Mouse (Mus musculus): Measurements from ENCODE around the gene Dhx35. TPM values are rescaled to one million over a fixed set of nuclear protein-coding genes. Genes with fewer than 3 reads are reported as not detected.

Gene Dhx35
- polyA plus RNA-seq, 1 experiment: 16.4 TPM

- WGBS: 31% methylated on average over 10 of the region's 10 CpGs
- peaks cover 39% of the 10 kb centered on the region for H3K4me1 ChIP-seq (ENCODE audit: control insufficient read depth, insufficient read depth, insufficient read length, low read length)
- no peaks in the 10 kb centered on the region for H3K27me3 ChIP-seq (ENCODE audit: control insufficient read depth, insufficient read depth, low read length)
- peaks cover 4% of the 10 kb centered on the region for H3K36me3 ChIP-seq (ENCODE audit: control insufficient read depth, insufficient read depth, low read length)
- H3K4me3 ChIP-seq (ENCODE audit: low read depth, low read length): peak overlapping the region; percentile 33
- H3K27ac ChIP-seq (ENCODE audit: insufficient read depth, low read depth, low read length): peak overlapping the region; percentile 97
- TF ChIP-seq CTCF (IDR thresholded peaks at IDR 0.05; ENCODE audit: extremely low read depth, insufficient read length, insufficient replicate concordance, low read depth, low read length): no peak
Observed at GRCm38 (mm10) chr2:158856896-158857499, 62.4 kb downstream of the Dhx35 start.

- Histone ChIP-seq H3K4me1 (ENCODE audit: control insufficient read depth, insufficient read depth, insufficient read length, low read length) (peaks cover 42% of the 10 kb centered on the region), H3K27me3 (ENCODE audit: control insufficient read depth, insufficient read depth, low read length) (no peaks in the 10 kb centered on the region), H3K4me3 (ENCODE audit: low read depth, low read length) (peak overlapping the region; percentile 33), H3K27ac (ENCODE audit: insufficient read depth, low read depth, low read length) (peak overlapping the region; percentile 97), H3K36me3 (ENCODE audit: control insufficient read depth, insufficient read depth, low read length) (peaks cover 4% of the 10 kb centered on the region)
- 22% methylated on average over 15 of the region's 15 CpGs for WGBS
- no peak for TF ChIP-seq CTCF (IDR thresholded peaks at IDR 0.05; ENCODE audit: extremely low read depth, insufficient read length, insufficient replicate concordance, low read depth, low read length)
- TF ChIP-seq POLR2A (IDR thresholded peaks at IDR 0.05; ENCODE audit: low read depth, low read length): peak; percentile 33; the same call in 1 of the 2 replicates
Observed at GRCm38 (mm10) chr2:158857579-158857978, 63.0 kb downstream of the Dhx35 start.

- Histone ChIP-seq H3K27ac (ENCODE audit: insufficient read depth, low read depth, low read length) (no peak overlapping the region), H3K4me3 (ENCODE audit: low read depth, low read length) (no peak overlapping the region), H3K27me3 (ENCODE audit: control insufficient read depth, insufficient read depth, low read length) (no peaks in the 10 kb centered on the region), H3K4me1 (ENCODE audit: control insufficient read depth, insufficient read depth, insufficient read length, low read length) (peaks cover 50% of the 10 kb centered on the region), H3K36me3 (ENCODE audit: control insufficient read depth, insufficient read depth, low read length) (no peaks in the 10 kb centered on the region)
- no peak for TF ChIP-seq CTCF (IDR thresholded peaks at IDR 0.05; ENCODE audit: extremely low read depth, insufficient read length, insufficient replicate concordance, low read depth, low read length)
- TF ChIP-seq POLR2A (IDR thresholded peaks at IDR 0.05; ENCODE audit: low read depth, low read length): no peak
- 61% methylated on average over 2 of the region's 2 CpGs for WGBS
Observed at GRCm38 (mm10) chr2:158861115-158861514, 66.5 kb downstream of the Dhx35 start.

GRCm38 (mm10) chr2:158863341-158864125, 68.9 kb downstream of the Dhx35 start:
- no peak for TF ChIP-seq POLR2A (IDR thresholded peaks at IDR 0.05; ENCODE audit: low read depth, low read length)
- TF ChIP-seq CTCF (IDR thresholded peaks at IDR 0.05; ENCODE audit: extremely low read depth, insufficient read length, insufficient replicate concordance, low read depth, low read length): peak; percentile 97; the same call in 1 of the 2 replicates
- 23% methylated on average over 11 of the region's 11 CpGs for WGBS
- Histone ChIP-seq H3K4me1 (ENCODE audit: control insufficient read depth, insufficient read depth, insufficient read length, low read length) (peaks cover 31% of the 10 kb centered on the region; the same call in 1 of the 2 replicates), H3K36me3 (ENCODE audit: control insufficient read depth, insufficient read depth, low read length) (no peaks in the 10 kb centered on the region), H3K27me3 (ENCODE audit: control insufficient read depth, insufficient read depth, low read length) (no peaks in the 10 kb centered on the region), H3K27ac (ENCODE audit: insufficient read depth, low read depth, low read length) (no peak overlapping the region), H3K4me3 (ENCODE audit: low read depth, low read length) (no peak overlapping the region)

GRCm38 (mm10) chr2:158864126-158864458, 69.5 kb downstream of the Dhx35 start:
- Histone ChIP-seq H3K4me1 (ENCODE audit: control insufficient read depth, insufficient read depth, insufficient read length, low read length) (peaks cover 28% of the 10 kb centered on the region; the same call in 1 of the 2 replicates), H3K4me3 (ENCODE audit: low read depth, low read length) (no peak overlapping the region), H3K27ac (ENCODE audit: insufficient read depth, low read depth, low read length) (no peak overlapping the region), H3K27me3 (ENCODE audit: control insufficient read depth, insufficient read depth, low read length) (no peaks in the 10 kb centered on the region), H3K36me3 (ENCODE audit: control insufficient read depth, insufficient read depth, low read length) (no peaks in the 10 kb centered on the region)
- TF ChIP-seq CTCF (IDR thresholded peaks at IDR 0.05; ENCODE audit: extremely low read depth, insufficient read length, insufficient replicate concordance, low read depth, low read length) (no peak), POLR2A (IDR thresholded peaks at IDR 0.05; ENCODE audit: low read depth, low read length) (no peak)
- WGBS: 77% methylated on average over 4 of the region's 4 CpGs

- Histone ChIP-seq H3K4me3 (ENCODE audit: low read depth, low read length) (no peak overlapping the region), H3K27me3 (ENCODE audit: control insufficient read depth, insufficient read depth, low read length) (no peaks in the 10 kb centered on the region), H3K36me3 (ENCODE audit: control insufficient read depth, insufficient read depth, low read length) (no peaks in the 10 kb centered on the region), H3K27ac (ENCODE audit: insufficient read depth, low read depth, low read length) (no peak overlapping the region), H3K4me1 (ENCODE audit: control insufficient read depth, insufficient read depth, insufficient read length, low read length) (peaks cover 20% of the 10 kb centered on the region; the same call in 1 of the 2 replicates)
- TF ChIP-seq POLR2A (IDR thresholded peaks at IDR 0.05; ENCODE audit: low read depth, low read length): no peak
- TF ChIP-seq CTCF (IDR thresholded peaks at IDR 0.05; ENCODE audit: extremely low read depth, insufficient read length, insufficient replicate concordance, low read depth, low read length): peak; percentile 92
- WGBS: 23% methylated on average over 10 of the region's 10 CpGs
Observed at GRCm38 (mm10) chr2:158865358-158865757, 70.8 kb downstream of the Dhx35 start.

GRCm38 (mm10) chr2:158886571-158886970, 92.0 kb downstream of the Dhx35 start:
- WGBS: 47% methylated on average over 6 of the region's 6 CpGs

More at GRCm38 (mm10) chr2:158886571-158886970, 92.0 kb downstream of the Dhx35 start:
- Histone ChIP-seq H3K4me1 (ENCODE audit: control insufficient read depth, insufficient read depth, insufficient read length, low read length) (no peaks in the 10 kb centered on the region), H3K36me3 (ENCODE audit: control insufficient read depth, insufficient read depth, low read length) (no peaks in the 10 kb centered on the region), H3K27ac (ENCODE audit: insufficient read depth, low read depth, low read length) (no peak overlapping the region), H3K4me3 (ENCODE audit: low read depth, low read length) (no peak overlapping the region), H3K27me3 (ENCODE audit: control insufficient read depth, insufficient read depth, low read length) (no peaks in the 10 kb centered on the region)
- TF ChIP-seq CTCF (IDR thresholded peaks at IDR 0.05; ENCODE audit: extremely low read depth, insufficient read length, insufficient replicate concordance, low read depth, low read length): peak; percentile 42; the same call in 1 of the 2 replicates
- TF ChIP-seq POLR2A (IDR thresholded peaks at IDR 0.05; ENCODE audit: low read depth, low read length): no peak

All from small intestine, adult 2 months (tissue).